Mouse (Mus musculus): ENCODE measurements around the gene Tmem175. TPM values are rescaled to one million over a fixed set of nuclear protein-coding genes. Genes with fewer than 3 reads are reported as not detected.
"Not testable (repeated sequence)": the region's sequence is repeated elsewhere in the genome, so short reads cannot be mapped to it uniquely, and the experiment has no call there.

Gene Tmem175
- 20.5 and 21.9 TPM in 2 replicates for total RNA-seq (2014; fragmentation: Nextera tagmentation)
- total RNA-seq (2017): 6.5 and 12.3 TPM in 2 replicates

DNA sequence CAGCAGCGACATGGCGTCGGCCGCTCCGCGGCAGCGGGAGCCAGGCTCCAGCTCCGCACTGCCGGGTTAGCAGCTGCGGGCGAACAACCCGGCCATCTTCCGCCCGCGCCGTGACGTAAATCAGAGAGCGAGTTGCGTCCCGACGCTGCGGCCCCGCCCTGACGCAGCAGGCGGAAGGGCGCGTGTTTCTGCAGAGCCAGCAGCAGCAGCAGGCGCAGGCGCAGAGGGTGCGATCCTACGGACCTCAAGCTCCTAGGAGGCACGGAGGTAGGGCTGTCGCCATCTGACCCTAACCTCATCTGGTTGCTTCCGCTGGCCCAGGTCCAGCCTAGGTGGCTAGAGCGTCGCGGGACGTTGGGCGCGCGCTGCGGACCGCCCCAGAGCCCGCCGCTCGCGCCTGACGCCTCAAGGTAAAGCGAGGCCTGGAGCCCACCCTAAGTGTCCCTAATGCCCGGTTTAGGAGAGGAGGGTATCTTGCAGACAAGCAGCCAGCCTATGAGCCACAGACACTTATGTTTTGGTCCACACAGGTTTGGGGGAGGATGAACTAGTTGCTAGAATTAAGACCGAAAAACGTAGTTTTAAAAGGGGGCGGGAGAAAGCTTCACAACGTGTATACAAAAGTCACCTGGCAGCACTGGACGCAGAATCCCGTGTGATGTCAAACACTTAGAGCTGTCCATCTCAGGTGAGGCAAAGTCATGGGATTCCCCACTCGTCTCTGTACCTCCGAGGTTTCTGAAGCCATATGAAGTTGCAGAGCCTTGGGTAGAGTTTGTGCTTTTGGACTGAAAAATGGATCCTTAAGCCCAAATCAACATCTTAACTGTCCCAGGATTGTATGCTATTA, at the start of gene Tmem175, which contains the start of gene Gak:
TSS of gene Tmem175 (plus strand) at position 137 of the 850 bp plus-strand sequence.
TSS of gene Gak (minus strand) at position 122 of the 850 bp plus-strand sequence.
- peak; percentile 94 for ATAC-seq (replicated peaks; ENCODE audit: low FRiP score, low TSS enrichment, poor library complexity, severe bottlenecking)

GRCm38 (mm10) chr5:108581361-108581891, 48.1 kb upstream of the Tmem175 start:
- no peak for ATAC-seq (replicated peaks; ENCODE audit: low FRiP score, low TSS enrichment, poor library complexity, severe bottlenecking)

DNA sequence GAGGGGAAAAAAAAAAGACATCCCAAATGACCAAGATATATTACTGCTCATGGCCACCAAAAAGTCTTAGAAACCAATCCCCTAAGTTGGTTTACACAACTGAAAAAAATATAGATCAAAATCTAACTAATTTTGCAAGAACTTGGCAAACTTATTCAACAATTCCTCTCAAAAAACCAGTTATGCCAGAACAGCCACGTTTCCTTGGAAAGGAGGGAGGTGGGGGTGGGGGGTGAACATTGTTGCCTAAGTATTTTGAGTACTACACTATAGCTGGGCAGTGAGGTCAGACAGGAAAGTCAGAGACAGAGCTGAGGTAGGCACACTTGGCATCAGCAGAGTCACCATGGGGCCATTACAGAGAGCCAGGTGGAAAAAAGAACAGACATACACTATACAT, 29.6 kb upstream of the Tmem175 start:
- ATAC-seq (replicated peaks; ENCODE audit: low FRiP score, low TSS enrichment, poor library complexity, severe bottlenecking): no peak

- ATAC-seq (replicated peaks; ENCODE audit: low FRiP score, low TSS enrichment, poor library complexity, severe bottlenecking): no peak
Measured at GRCm38 (mm10) chr5:108602537-108602936, 27.0 kb upstream of the Tmem175 start.

DNA sequence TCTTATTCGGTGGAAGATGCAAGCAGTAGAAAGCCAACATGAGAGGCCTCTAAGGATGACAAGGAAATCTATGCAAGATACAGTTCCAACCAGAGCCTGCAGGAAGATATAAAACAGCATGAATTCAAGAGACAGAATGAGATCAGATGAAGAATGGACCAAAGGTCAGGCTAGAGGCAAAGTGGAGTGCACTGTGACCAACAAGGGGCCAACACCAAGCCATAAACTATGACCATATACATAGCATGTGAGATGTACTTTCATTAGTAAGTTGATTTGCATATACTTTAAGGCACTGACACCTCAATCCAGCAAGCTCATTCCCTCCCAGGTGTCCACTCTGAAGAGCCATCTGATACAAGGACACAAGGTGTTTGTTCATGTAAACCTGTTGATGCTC, 19.1 kb upstream of the Tmem175 start:
- ATAC-seq (replicated peaks; ENCODE audit: low FRiP score, low TSS enrichment, poor library complexity, severe bottlenecking): no peak

GRCm38 (mm10) chr5:108621870-108622269, 7.7 kb upstream of the Tmem175 start:
- no peak for ATAC-seq (replicated peaks; ENCODE audit: low FRiP score, low TSS enrichment, poor library complexity, severe bottlenecking)

GRCm38 (mm10) chr5:108626050-108626660, 3.4 kb upstream of the Tmem175 start:
- no peak for ATAC-seq (replicated peaks; ENCODE audit: low FRiP score, low TSS enrichment, poor library complexity, severe bottlenecking)

GRCm38 (mm10) chr5:108628891-108629633, 508 bp upstream of the Tmem175 start:
- peak; percentile 57 for ATAC-seq (replicated peaks; ENCODE audit: low FRiP score, low TSS enrichment, poor library complexity, severe bottlenecking)

- no peak for ATAC-seq (replicated peaks; ENCODE audit: low FRiP score, low TSS enrichment, poor library complexity, severe bottlenecking)
Measured at GRCm38 (mm10) chr5:108633676-108634075, 4.1 kb downstream of the Tmem175 start.

DNA sequence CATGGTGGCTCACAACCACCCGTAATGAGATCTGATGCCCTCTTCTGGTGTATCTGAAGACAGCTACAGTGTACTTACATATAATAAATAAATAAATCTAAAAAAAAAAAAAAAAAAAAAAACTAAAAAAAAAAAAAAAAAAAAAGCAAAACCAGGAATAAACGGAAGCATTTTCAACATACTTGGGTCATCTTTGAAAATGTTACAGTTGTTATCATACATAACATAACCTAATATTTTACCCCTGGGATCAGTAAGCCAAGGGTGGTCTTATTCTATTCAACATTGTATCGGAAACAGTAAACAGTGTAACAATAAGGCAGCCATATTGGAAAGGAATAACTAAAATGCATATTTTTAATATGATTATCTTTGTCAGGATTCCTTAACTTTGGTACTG, 4.5 kb downstream of the Tmem175 start:
- not testable (repeated sequence) for ATAC-seq (replicated peaks; ENCODE audit: low FRiP score, low TSS enrichment, poor library complexity, severe bottlenecking)

- ATAC-seq (replicated peaks; ENCODE audit: low FRiP score, low TSS enrichment, poor library complexity, severe bottlenecking): no peak
Measured at GRCm38 (mm10) chr5:108636172-108636571, 6.6 kb downstream of the Tmem175 start.

- ATAC-seq (replicated peaks; ENCODE audit: low FRiP score, low TSS enrichment, poor library complexity, severe bottlenecking): no peak
Measured at GRCm38 (mm10) chr5:108643674-108644073, 14.1 kb downstream of the Tmem175 start.

DNA sequence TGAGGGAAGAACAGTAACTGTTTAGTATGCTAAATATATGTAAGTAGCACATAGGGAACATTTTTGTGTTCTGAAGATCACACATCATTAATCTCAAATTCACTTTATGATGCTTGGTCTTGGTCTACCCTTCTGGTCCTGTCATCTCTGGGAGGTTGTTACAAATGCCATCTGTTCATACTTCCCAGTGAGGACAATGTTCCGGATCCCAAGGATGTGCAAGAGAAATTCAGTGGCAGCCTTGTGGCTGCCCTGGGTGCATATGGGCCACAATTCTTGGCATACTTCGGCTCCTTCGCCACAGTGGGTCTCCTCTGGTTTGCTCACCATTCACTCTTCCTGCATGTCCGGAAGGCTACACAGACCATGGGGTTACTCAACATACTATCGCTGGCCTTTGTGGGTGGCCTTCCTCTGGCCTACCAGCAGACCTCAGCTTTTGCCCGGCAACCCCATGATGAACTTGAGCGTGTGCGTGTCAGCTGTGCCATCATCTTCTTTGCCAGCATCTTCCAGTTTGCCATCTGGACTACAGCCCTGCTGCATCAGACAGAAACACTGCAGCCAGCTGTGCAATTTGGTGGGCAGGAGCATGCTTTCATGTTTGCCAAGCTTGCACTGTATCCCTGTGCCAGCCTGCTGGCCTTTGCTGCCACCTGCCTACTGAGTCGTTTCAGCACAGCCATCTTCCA, 16.2 kb downstream of the Tmem175 start:
- no peak for ATAC-seq (replicated peaks; ENCODE audit: low FRiP score, low TSS enrichment, poor library complexity, severe bottlenecking)

DNA sequence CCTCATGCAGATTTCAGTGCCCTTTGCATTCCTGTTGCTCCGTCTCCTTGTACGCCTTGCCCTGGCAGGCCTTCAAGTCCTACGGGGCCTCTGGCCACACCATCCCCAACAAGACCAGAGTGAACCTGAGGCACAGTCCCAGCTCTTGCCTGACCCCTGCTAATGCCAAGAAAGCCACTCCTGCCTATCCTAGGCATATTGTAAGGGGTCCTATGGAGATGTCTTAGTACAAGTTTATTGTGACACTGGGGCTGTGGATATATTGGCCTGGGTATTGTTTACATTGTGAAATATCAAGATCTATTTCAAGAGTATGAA, 16.7 kb downstream of the Tmem175 start:
- ATAC-seq (replicated peaks; ENCODE audit: low FRiP score, low TSS enrichment, poor library complexity, severe bottlenecking): no peak

GRCm38 (mm10) chr5:108647311-108647710, 17.7 kb downstream of the Tmem175 start:
- ATAC-seq (replicated peaks; ENCODE audit: low FRiP score, low TSS enrichment, poor library complexity, severe bottlenecking): no peak

- no peak for ATAC-seq (replicated peaks; ENCODE audit: low FRiP score, low TSS enrichment, poor library complexity, severe bottlenecking)
Measured at GRCm38 (mm10) chr5:108647820-108648465, 18.4 kb downstream of the Tmem175 start.

- ATAC-seq (replicated peaks; ENCODE audit: low FRiP score, low TSS enrichment, poor library complexity, severe bottlenecking): no peak
Measured at GRCm38 (mm10) chr5:108648937-108649576, 19.5 kb downstream of the Tmem175 start.

GRCm38 (mm10) chr5:108650341-108650740, 20.8 kb downstream of the Tmem175 start:
- ATAC-seq (replicated peaks; ENCODE audit: low FRiP score, low TSS enrichment, poor library complexity, severe bottlenecking): no peak
